In the genomic region with DNA sequence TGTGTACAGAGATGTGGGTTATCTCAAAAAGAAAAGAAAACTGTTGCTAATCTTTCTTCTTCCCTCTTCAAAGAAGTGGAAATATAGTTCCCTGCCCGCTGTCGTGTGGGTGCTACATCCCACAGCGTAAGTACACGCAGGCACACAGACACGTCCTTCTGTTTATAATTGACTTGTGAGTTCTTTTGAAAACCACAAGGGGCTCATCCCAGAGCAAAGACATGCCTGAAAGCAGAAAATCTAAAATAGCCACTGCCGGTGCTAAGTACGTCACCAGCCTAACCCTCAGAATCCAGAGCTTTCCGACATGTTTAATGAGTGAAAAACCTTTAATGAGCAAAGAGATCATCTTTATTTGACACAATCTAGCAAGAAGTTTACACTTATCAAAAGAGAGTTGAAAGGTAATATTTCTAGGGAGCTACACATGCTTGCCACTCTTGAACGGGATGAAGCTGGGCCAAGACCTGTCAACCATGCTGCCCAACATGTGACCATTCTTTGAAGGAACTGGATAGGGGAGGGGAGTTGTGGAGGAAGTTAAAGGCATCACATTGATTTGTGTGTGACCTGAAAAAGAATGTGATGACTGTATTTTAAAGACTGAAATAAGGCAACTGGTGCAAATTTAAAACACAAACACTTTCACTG, we compare ENCODE assay signal across 23 mouse cellular contexts. TPM values are rescaled to one million over a fixed set of nuclear protein-coding genes. Genes with fewer than 3 reads are reported as not detected.
DNase-seq lines count a peak whose midpoint lies in the region; ATAC-seq lines count a peak whose summit lies in the region.
"Had no signal": no experiment of that assay in that cellular context is flagged by ENCODE, and none has a peak within 500 bp of the region (broad histone marks: within the 10 kb centered on the region; RNA-seq: fewer than 3 reads in every experiment).

No protein-coding gene starts in this region.

- no peak for ATAC-seq in CD4-positive, CD25-positive, alpha-beta regulatory T cell, adult 4 months
- no peak for ATAC-seq in heart, embryonic 12.5 days (ENCODE audit: insufficient number of reproducible peaks, low FRiP score)
- ATAC-seq: forebrain, embryonic 15.5 days; intestine, embryonic 15.5 days had no signal

- no peak overlapping the region for H3K9ac ChIP-seq in heart, embryonic 12.5 days
- H3K9ac ChIP-seq: embryonic facial prominence, embryonic 15.5 days; forebrain, embryonic 15.5 days; heart, embryonic 15.5 days; hindbrain, embryonic 13.5 days; intestine, embryonic 15.5 days had no signal

- H3K4me2 ChIP-seq in heart, embryonic 12.5 days: no peak overlapping the region
- H3K4me2 ChIP-seq: embryonic facial prominence, embryonic 15.5 days; forebrain, embryonic 15.5 days; heart, embryonic 15.5 days; hindbrain, embryonic 13.5 days; intestine, embryonic 15.5 days had no signal

- H3K4me1 ChIP-seq in heart, embryonic 12.5 days (replicated peaks): peaks cover 39% of the 10 kb centered on the region
- H3K4me1 ChIP-seq in heart, embryonic 10.5 days: peaks cover 30% of the 10 kb centered on the region

- H3K27ac ChIP-seq in heart, embryonic 12.5 days (ENCODE audit: poor library complexity, severe bottlenecking): 0 out of 2 replicates have a peak overlapping the region, but pooled peaks have one; percentile 21
- no peak overlapping the region for H3K27ac ChIP-seq in heart, embryonic 10.5 days
- H3K27ac ChIP-seq: embryonic facial prominence, embryonic 15.5 days; forebrain, embryonic 10.5 days; forebrain, embryonic 15.5 days; heart, embryonic 15.5 days; hindbrain, embryonic 13.5 days; intestine, embryonic 15.5 days had no signal

- no peaks in the 10 kb centered on the region for H3K27me3 ChIP-seq in heart, embryonic 12.5 days (replicated peaks)
- H3K27me3 ChIP-seq in heart, embryonic 10.5 days (ENCODE audit: insufficient read depth, poor library complexity, severe bottlenecking): no peaks in the 10 kb centered on the region
- H3K27me3 ChIP-seq: embryonic facial prominence, embryonic 15.5 days; forebrain, embryonic 15.5 days; heart, embryonic 15.5 days; hindbrain, embryonic 13.5 days; intestine, embryonic 15.5 days had no signal

- peaks cover 20% of the 10 kb centered on the region for H3K36me3 ChIP-seq in heart, embryonic 12.5 days
- H3K36me3 ChIP-seq in heart, embryonic 10.5 days: peaks cover 13% of the 10 kb centered on the region; the same call in 1 of the 2 replicates
- H3K36me3 ChIP-seq: embryonic facial prominence, embryonic 15.5 days; intestine, embryonic 15.5 days had no signal

- no peak overlapping the region for H3K4me3 ChIP-seq in heart, embryonic 12.5 days
- no peak overlapping the region for H3K4me3 ChIP-seq in heart, embryonic 10.5 days
- H3K4me3 ChIP-seq: embryonic facial prominence, embryonic 15.5 days; erythroblast, embryonic 14.5 days; forebrain, embryonic 10.5 days; forebrain, embryonic 15.5 days; heart, embryonic 15.5 days; hindbrain, embryonic 13.5 days; intestine, embryonic 15.5 days had no signal

- WGBS in heart, embryonic 12.5 days: 63% methylated on average over 9 of the region's 9 CpGs
- WGBS in heart, embryonic 10.5 days: 67% methylated on average over 9 of the region's 9 CpGs

- peak; percentile 4 for DNase-seq in CD4-positive, CD25-positive, alpha-beta regulatory T cell, adult 2 months (ENCODE audit: low read depth, low spot score)
- DNase-seq in heart, embryonic 10.5 days (ENCODE audit: low spot score): no peak
- peak; percentile 42 for DNase-seq in CD4-positive helper T cell, adult 2 months (ENCODE audit: low read depth, low spot score)
- peak; percentile 28 for DNase-seq in naive thymus-derived CD4-positive, alpha-beta T cell, adult 2 months (ENCODE audit: low read depth)
- DNase-seq in adipocyte (ENCODE audit: low spot score): no peak
- DNase-seq: adrenal gland, postnatal 25 days; B cell, adult 2 months; cerebellum, adult 2 months; cerebellum, postnatal 10 days; embryo, embryonic 11 days; gastrocnemius, postnatal 14 days had no signal

- no peaks in the 10 kb centered on the region for H3K9me3 ChIP-seq in heart, embryonic 12.5 days (replicated peaks)
- H3K9me3 ChIP-seq in heart, embryonic 10.5 days: no peaks in the 10 kb centered on the region
- H3K9me3 ChIP-seq: embryonic facial prominence, embryonic 15.5 days; forebrain, embryonic 10.5 days; forebrain, embryonic 15.5 days; heart, embryonic 15.5 days; hindbrain, embryonic 13.5 days; intestine, embryonic 15.5 days had no signal

RNA-seq across cellular contexts. Expression of a gene that starts 11.7 kb away (rescaled TPM):
- not detected for polyA plus RNA-seq in CD4-positive, CD25-positive, alpha-beta regulatory T cell, adult 4 months (2017; shearing (Covaris generic))
- polyA plus RNA-seq in heart, embryonic 12.5 days (2016; fragmentation: Nextera tagmentation; extraction: Ambion mirVana): not detected in 2 replicates
- not detected in 2 replicates for polyA plus RNA-seq in heart, embryonic 10.5 days (2016; fragmentation: Nextera tagmentation; extraction: Ambion mirVana)
- polyA plus RNA-seq: cerebellum, adult 2 months; embryonic facial prominence, embryonic 11.5 days; embryonic facial prominence, embryonic 15.5 days; erythroblast, embryonic 14.5 days; forebrain, embryonic 10.5 days; forebrain, embryonic 15.5 days; frontal cortex, adult 2 months; gonadal fat pad, adult 2 months; heart, embryonic 15.5 days; hindbrain, embryonic 13.5 days; intestine, embryonic 15.5 days had no signal

Comparison
In these comparisons a context has a peak if more than half of its experiments do, and no peak if none do; other contexts are left out.
1. DNase-seq: peak in CD4-positive, CD25-positive, alpha-beta regulatory T cell, adult 2 months (single experiment), CD4-positive helper T cell, adult 2 months (single experiment) and naive thymus-derived CD4-positive, alpha-beta T cell, adult 2 months (single experiment); none in heart, embryonic 10.5 days (single experiment) and adipocyte (single experiment).